Mouse (Mus musculus) testis, adult 2 months (tissue): ENCODE data around the gene Col4a3bp.

Experiments used
- CTCF ChIP-seq: fragments of 200-500 bp; IDR thresholded peaks from 2 replicates; pipeline ENCODE4 v1.5.1; 2012; ENCODE audit warnings: low read depth, mild to moderate bottlenecking, inconsistent platforms, low read length, moderate library complexity; ENCODE audit not compliant: control insufficient read depth, insufficient read depth, insufficient replicate concordance
- POLR2A ChIP-seq: fragments of 200-500 bp; IDR thresholded peaks from 2 replicates; pipeline ENCODE4 v1.6.1; 2012; ENCODE audit warnings: low read depth, mild to moderate bottlenecking, inconsistent platforms, low read length, moderate library complexity; ENCODE audit not compliant: control insufficient read depth

DNA sequence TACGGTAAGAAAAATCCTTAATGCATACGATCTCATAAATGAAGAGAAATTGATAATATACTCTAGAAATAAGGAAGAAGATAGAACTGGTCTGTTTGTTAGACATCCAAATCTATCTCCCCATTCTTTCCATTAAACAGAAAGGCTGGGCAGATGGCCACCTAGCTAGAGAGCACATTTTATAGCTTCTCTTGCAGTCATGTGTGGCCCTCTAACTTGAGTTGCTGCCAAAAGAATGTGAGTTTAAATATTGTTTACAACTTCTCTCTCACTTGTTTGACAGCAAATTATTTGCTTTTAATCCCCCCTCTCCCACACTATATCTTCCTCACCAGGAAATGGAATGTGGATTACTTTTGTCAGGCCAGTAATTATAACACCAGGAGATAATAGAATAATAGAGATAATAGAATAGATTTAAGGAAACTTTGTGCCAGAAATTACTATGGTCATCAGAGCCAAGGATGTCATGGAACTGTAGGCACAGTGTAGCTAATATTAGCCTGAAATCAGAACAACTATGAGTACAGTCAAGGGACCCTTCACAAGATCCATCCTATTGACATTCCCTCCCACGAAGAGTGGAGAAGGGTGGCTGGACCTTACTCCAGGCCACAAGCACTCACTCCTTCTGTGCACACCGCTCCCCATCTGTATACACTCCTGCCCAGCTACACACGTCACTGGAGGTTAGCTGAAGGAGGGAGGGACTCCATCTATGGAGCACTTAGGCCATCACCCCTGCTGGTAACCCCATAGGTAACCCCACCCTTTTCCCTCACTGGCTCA is 28.1 kb upstream of the Col4a3bp start:
- TF ChIP-seq CTCF (no peak), POLR2A (no peak)
